Mouse (Mus musculus) intestine, embryonic 16.5 days (tissue): ENCODE data around the gene Tmem253. TPM values are rescaled to one million over a fixed set of nuclear protein-coding genes. Genes with fewer than 3 reads are reported as not detected.
A peak's percentile ranks its signal among the peaks of the same experiment; 100 is the strongest.

ENCODE experiments used
- ATAC-seq: fragments of 200-750 bp; cut with Nextera tagmentation; 2 replicates; pipeline ENCODE4 v1.8.0; 2017; ENCODE audit warnings: moderate TSS enrichment, moderate library complexity
- H3K27ac ChIP-seq: fragments of 300-500 bp; sonication (generic); 2 replicates; pipeline ENCODE4 v1.5.1; 2014; ENCODE audit warnings: mild to moderate bottlenecking, low read length
- H3K27me3 ChIP-seq: fragments of 300-500 bp; sonication (generic); replicated peaks from 2 replicates; pipeline ENCODE4 v1.6.1; 2014; ENCODE audit warnings: low read length, control low read depth, mixed read lengths; ENCODE audit not compliant: control insufficient read depth, insufficient read depth
- H3K36me3 ChIP-seq: fragments of 300-500 bp; sonication (generic); 2 replicates; pipeline ENCODE4 v1.6.1; 2014; ENCODE audit warnings: low read length, control low read depth; ENCODE audit not compliant: control insufficient read depth, insufficient read depth
- H3K4me1 ChIP-seq: fragments of 300-500 bp; sonication (generic); 2 replicates; pipeline ENCODE4 v1.6.1; 2014; ENCODE audit warnings: low read length, control low read depth, mixed read lengths; ENCODE audit not compliant: control insufficient read depth, insufficient read depth
- H3K4me2 ChIP-seq: fragments of 300-500 bp; sonication (generic); 2 replicates; pipeline ENCODE4 v1.6.1; 2014; ENCODE audit warnings: low read depth, low read length, control low read depth
- H3K4me3 ChIP-seq: fragments of 300-500 bp; sonication (generic); 2 replicates; pipeline ENCODE4 v1.5.1; 2014; ENCODE audit warnings: mild to moderate bottlenecking, low read length
- H3K9ac ChIP-seq: fragments of 300-500 bp; sonication (generic); 2 replicates; pipeline ENCODE4 v1.6.1; 2014; ENCODE audit warnings: low read depth, low read length
- H3K9me3 ChIP-seq: fragments of 300-500 bp; sonication (generic); 2 replicates; pipeline ENCODE4 v1.6.1; 2016; ENCODE audit warnings: low read length, control low read depth; ENCODE audit not compliant: control insufficient read depth
- WGBS: fragments of 180-500 bp; shearing (Covaris S2); extraction: QIAGEN DNeasy Blood & Tissue Kit; methylation state at CpG from one replicate; pipeline ENCODE4 v1.1.7; 2014; 5-methylcytosine and 5-hydroxymethylcytosine counted together
- polyA plus RNA-seq: library from polyadenylated mRNA; unstranded; fragments of >200 nt; fragmentation: Nextera tagmentation; extraction: Ambion mirVana; gene quantifications from 2 replicates; pipeline ENCODE4 v1.2.1, GENCODE M21; 2015

Tmem253 gene
- polyA plus RNA-seq, 1 experiment from 2014 or later, result 99.0 TPM

- no peak for ATAC-seq
- H3K27ac ChIP-seq, result no peak overlapping the region
- H3K9ac ChIP-seq, result no peak overlapping the region
- H3K4me3 ChIP-seq, result no peak overlapping the region
- H3K4me2 ChIP-seq, result no peak overlapping the region
- peaks cover 39% of the 10 kb centered on the region for H3K4me1 ChIP-seq
- no peaks in the 10 kb centered on the region for H3K27me3 ChIP-seq
- H3K36me3 ChIP-seq, result peaks cover 8% of the 10 kb centered on the region
- 66% methylated on average over 4 of the region's 4 CpGs for WGBS
- no peaks in the 10 kb centered on the region for H3K9me3 ChIP-seq
These were observed 3.4 kb upstream of the Tmem253 start for GRCm38 (mm10) chr14:52012085-52012484.

- Histone ChIP-seq H3K4me1 (peaks cover 39% of the 10 kb centered on the region), H3K9ac (no peak overlapping the region), H3K9me3 (no peaks in the 10 kb centered on the region), H3K4me3 (no peak overlapping the region), H3K4me2 (no peak overlapping the region), H3K27me3 (no peaks in the 10 kb centered on the region), H3K27ac (no peak overlapping the region), H3K36me3 (peaks cover 4% of the 10 kb centered on the region; the same call in 1 of the 2 replicates)
- WGBS, result 70% methylated on average over 5 of the region's 5 CpGs
- no peak for ATAC-seq
These were observed 2.9 kb upstream of the Tmem253 start for GRCm38 (mm10) chr14:52012553-52012952.

- peaks cover 39% of the 10 kb centered on the region for H3K4me1 ChIP-seq
- H3K36me3 ChIP-seq, result peaks cover 3% of the 10 kb centered on the region; the same call in 1 of the 2 replicates
- H3K9ac ChIP-seq, result peak overlapping the region; percentile 80
- peak overlapping the region; percentile 95; the same call in 1 of the 2 replicates for H3K27ac ChIP-seq
- H3K4me2 ChIP-seq, result peak overlapping the region; percentile 83
- no peaks in the 10 kb centered on the region for H3K27me3 ChIP-seq
- 53% methylated on average over 8 of the region's 8 CpGs for WGBS
- H3K9me3 ChIP-seq, result no peaks in the 10 kb centered on the region
- peak overlapping the region; percentile 69 for H3K4me3 ChIP-seq
- no peak for ATAC-seq
These were observed 2.3 kb upstream of the Tmem253 start for GRCm38 (mm10) chr14:52013021-52013610.

GRCm38 (mm10) chr14:52013771-52014219 is 1.7 kb upstream of the Tmem253 start:
- H3K27ac ChIP-seq, result peak overlapping the region; percentile 95
- H3K4me1 ChIP-seq, result peaks cover 42% of the 10 kb centered on the region
- peak; percentile 7; the same call in 1 of the 2 replicates for ATAC-seq
- no peaks in the 10 kb centered on the region for H3K9me3 ChIP-seq
- no peaks in the 10 kb centered on the region for H3K36me3 ChIP-seq
- peak overlapping the region; percentile 69 for H3K4me3 ChIP-seq
- H3K9ac ChIP-seq, result peak overlapping the region; percentile 80
- no peaks in the 10 kb centered on the region for H3K27me3 ChIP-seq
- H3K4me2 ChIP-seq, result peak overlapping the region; percentile 83
- 3% methylated on average over 22 of the region's 24 CpGs for WGBS

GRCm38 (mm10) chr14:52014271-52014760 is 1.1 kb upstream of the Tmem253 start:
- H3K36me3 ChIP-seq, result no peaks in the 10 kb centered on the region
- H3K9ac ChIP-seq, result peak overlapping the region; percentile 80
- peak; percentile 5 for ATAC-seq
- no peaks in the 10 kb centered on the region for H3K27me3 ChIP-seq
- 0% methylated on average over 2 of the region's 80 CpGs for WGBS
- no peaks in the 10 kb centered on the region for H3K9me3 ChIP-seq
- H3K4me3 ChIP-seq, result peak overlapping the region; percentile 69
- H3K27ac ChIP-seq, result peak overlapping the region; percentile 95
- H3K4me2 ChIP-seq, result peak overlapping the region; percentile 83
- peaks cover 42% of the 10 kb centered on the region for H3K4me1 ChIP-seq

- Histone ChIP-seq H3K4me1 (peaks cover 37% of the 10 kb centered on the region), H3K4me3 (peak overlapping the region; percentile 69), H3K36me3 (no peaks in the 10 kb centered on the region), H3K9me3 (no peaks in the 10 kb centered on the region), H3K4me2 (peak overlapping the region; percentile 83), H3K9ac (peak overlapping the region; percentile 80), H3K27ac (peak overlapping the region; percentile 95), H3K27me3 (no peaks in the 10 kb centered on the region)
- ATAC-seq, result peak; percentile 25
- WGBS, result under 1% methylated on average over 19 of the region's 28 CpGs
These were observed 622 bp upstream of the Tmem253 start for GRCm38 (mm10) chr14:52014761-52015311.

- H3K9ac ChIP-seq, result peak overlapping the region; percentile 66
- no peaks in the 10 kb centered on the region for H3K9me3 ChIP-seq
- no peaks in the 10 kb centered on the region for H3K27me3 ChIP-seq
- peak; percentile 30 for ATAC-seq
- WGBS, result 73% methylated on average over 13 of the region's 13 CpGs
- peak overlapping the region; percentile 46 for H3K4me2 ChIP-seq
- peak overlapping the region; percentile 95 for H3K27ac ChIP-seq
- peaks cover 35% of the 10 kb centered on the region for H3K4me1 ChIP-seq
- H3K4me3 ChIP-seq, result peak overlapping the region; percentile 38
- no peaks in the 10 kb centered on the region for H3K36me3 ChIP-seq
These were observed 1.4 kb downstream of the Tmem253 start for GRCm38 (mm10) chr14:52016625-52017405.

- H3K27me3 ChIP-seq, result no peaks in the 10 kb centered on the region
- 67% methylated on average over 4 of the region's 4 CpGs for WGBS
- no peaks in the 10 kb centered on the region for H3K36me3 ChIP-seq
- no peaks in the 10 kb centered on the region for H3K9me3 ChIP-seq
- H3K4me2 ChIP-seq, result peak overlapping the region; percentile 46
- H3K27ac ChIP-seq, result peak overlapping the region; percentile 95
- peak overlapping the region; percentile 38 for H3K4me3 ChIP-seq
- no peak for ATAC-seq
- H3K4me1 ChIP-seq, result peaks cover 38% of the 10 kb centered on the region
- peak overlapping the region; percentile 66 for H3K9ac ChIP-seq
These were observed 2.2 kb downstream of the Tmem253 start for GRCm38 (mm10) chr14:52017662-52018061.
